Mouse (Mus musculus) telencephalon, adult 2 months (tissue): ENCODE results near the gene Gtf3c2.

Source experiments
- DNase-seq: peaks from one replicate; pipeline ENCODE4 v3.0.0-alpha.2; 2011; ENCODE audit warnings: low read depth, low spot score

Gtf3c2 gene

DNA sequence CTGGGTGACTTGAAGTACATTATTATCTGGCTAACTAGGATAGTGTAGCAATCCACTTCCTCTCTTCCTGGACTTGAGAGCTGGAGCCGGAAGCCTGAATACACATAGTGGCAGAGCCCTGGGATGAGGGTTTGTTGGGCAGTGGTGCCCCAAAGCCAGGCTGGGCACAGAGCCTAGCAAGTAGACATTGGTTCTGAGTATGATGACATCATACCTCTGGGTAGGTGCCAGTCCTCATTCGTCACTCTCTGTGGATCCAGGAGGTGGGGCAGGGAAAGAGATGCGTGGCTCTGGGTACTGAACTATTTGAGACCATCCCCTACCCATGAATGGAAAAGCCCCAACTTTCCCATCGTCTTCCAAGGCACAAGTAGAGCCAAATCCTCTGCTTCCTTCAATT, 30.2 kb downstream of the Gtf3c2 start:
- no peak for DNase-seq

DNA sequence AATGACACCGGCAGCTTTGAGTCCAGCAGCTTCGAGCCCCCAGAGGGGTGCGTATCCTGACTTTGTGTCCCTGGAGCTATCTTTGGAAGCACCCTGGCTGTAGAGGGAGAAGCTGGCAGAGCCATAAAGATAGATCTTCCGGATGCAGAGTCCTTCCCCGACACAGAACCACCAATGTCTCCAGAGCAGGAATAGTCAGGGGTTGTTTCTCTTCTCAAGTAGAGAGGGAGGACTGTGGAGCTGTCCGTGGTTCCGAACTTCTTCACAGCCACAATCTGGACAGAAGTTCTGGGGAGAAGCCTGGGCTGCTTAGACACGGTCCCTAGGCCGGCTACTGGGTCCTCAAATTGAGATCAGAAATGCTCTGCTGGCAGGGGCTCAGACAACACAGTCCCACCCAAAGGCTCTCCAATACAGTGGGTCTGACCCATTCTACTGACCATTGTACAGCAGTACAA, 40.9 kb downstream of the Gtf3c2 start:
- DNase-seq: no peak

DNA sequence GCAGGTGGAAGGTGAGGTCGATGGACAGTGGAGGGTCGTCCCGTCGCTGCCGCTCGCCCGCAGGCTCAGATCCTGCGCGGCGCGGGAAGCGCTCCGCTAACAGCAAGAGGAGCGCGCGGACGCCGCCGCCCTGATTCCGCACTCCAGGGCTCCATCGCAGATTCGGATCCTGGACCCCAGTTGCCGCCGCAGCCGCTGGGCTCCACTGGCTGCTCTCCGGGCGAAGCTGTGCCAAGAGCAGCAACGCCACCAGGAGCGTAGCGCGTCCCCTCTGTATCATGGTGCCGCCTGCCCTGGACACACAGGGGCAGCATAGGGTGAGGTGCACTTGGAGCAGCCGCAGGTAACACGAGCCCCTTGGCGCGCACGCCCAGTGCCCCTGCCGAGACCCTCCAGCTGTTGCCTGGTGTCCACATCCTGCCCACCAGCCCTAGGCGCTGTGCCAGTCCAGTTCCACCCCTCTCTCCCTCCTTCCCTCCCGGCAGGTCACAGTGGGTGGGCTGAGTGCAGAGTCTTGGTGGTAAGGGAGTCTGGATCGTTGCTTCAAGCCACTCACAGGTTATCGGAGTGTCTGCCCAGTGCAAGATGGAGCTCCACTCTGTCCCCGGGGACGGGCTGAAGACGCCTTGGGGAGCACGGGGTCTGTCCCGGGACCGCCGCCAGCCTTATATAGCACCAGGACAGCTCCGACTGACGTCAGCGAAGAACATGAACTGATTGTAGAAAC, 41.5 kb downstream of the Gtf3c2 start, which contains the start of gene Ucn:
Gene Ucn (minus strand): TSS at position 589 of the 727 bp plus-strand sequence.
- DNase-seq: no peak

DNA sequence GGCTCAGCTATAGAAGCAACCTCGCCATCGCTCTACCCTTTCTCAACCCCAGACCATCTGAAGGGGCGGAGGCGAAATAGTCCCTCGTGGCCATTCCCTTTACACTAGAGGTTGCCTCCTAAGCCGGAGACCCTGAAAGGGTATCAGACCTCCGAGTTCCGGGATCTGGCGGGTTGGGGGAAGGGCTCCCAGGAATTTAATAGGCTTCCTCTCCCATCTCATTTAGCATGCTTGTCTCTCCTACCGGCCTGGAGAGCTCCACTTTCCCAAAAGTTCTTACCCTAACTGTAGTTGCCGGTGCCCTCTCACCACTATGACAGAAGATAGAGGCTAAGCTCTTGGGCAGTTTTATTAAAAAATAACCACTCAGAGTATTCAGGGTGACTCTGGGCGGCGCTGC, 42.3 kb downstream of the Gtf3c2 start:
- no peak for DNase-seq

DNA sequence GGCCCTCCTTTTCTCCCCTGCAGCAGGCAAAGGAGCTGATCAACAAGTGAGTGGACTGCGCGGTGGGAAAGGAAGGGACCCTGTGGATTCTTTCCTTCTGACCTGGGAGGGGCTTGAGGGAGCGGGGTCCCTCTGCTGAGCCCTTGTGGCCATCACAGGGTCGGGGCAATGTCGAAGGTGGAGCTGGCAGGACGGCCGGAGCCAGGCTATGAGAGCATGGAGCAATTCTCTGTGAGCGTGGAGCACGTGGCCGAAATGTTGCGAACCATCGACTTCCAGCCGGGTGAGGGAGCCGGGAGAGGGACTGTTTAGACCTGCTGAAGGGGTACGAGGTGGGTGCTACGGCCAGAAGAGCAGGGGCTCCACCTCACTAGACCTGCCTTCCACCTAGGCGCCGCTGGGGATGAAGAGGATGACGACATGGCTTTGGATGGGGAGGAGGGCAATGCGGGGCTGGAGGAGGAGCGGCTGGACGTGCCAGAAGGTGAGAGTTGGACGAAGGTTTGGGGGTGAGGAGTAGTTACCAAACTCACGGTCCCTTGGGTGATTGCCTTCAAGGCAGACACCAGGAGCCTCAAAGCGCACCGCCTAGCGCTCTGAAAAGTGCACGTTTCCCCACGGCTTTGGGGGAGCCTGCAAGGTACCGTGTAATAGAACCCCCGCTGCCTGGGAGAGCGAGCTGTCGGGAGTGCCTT, 43.1 kb downstream of the Gtf3c2 start:
- DNase-seq: no peak

DNA sequence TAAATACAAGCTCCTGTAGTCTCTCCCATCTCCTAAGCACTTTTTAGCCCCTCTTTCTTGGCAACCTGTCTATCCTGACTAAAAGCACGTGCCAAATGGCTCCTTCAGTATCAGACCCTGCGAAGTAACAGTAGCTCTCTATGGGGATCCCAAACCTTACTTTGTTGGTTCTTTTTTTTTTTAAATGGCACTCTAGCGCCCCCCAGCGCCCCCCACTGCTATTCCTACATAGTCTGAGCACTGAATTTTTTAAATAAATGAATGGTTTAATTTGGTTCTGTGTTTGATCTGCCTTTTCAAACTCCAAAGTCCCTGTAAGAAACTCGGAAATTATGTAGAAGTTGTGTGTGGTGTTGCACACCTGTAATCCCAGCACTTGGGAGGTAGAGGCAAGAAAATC, 53.9 kb downstream of the Gtf3c2 start:
- DNase-seq: no peak

DNA sequence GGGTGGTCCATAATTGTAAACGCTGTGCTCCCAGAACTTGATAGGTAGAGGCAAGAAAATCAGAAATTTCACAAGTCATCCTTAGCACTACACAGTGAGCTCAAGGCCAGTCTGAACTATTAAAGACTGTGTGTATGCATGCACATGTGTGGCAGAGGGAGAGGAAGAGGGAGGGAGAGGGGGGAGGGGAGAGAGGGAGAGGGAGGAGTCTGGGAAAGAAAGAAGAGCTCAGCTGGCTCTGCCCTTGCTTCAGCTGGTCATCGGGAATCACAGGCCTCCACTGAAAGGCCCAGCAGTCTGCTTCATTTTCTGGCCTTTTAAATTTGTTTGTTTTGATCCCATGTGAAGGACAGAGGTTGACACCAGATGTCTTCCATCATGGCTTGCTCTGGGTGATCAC, 56.5 kb downstream of the Gtf3c2 start:
- no peak for DNase-seq

DNA sequence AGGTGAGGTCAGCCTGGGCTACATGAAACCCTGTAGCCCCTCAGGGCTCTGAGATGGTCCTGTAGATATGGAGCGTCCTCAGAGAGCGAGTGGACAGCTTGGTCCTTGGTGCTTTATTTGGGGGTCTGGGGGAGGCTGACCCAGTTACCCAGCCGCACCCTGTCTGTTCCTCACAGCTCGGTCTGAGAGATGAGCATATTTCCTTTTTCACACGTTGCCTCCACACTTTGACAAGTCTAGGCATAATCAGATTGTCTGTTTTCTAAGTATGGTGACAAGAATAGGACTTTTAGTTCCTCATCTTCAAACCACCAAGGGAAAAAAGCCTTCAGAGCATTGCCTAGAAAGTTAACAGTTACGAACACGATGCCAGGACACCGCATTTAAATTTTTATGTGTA, 58.8 kb downstream of the Gtf3c2 start:
- peak; percentile 80 for DNase-seq

DNA sequence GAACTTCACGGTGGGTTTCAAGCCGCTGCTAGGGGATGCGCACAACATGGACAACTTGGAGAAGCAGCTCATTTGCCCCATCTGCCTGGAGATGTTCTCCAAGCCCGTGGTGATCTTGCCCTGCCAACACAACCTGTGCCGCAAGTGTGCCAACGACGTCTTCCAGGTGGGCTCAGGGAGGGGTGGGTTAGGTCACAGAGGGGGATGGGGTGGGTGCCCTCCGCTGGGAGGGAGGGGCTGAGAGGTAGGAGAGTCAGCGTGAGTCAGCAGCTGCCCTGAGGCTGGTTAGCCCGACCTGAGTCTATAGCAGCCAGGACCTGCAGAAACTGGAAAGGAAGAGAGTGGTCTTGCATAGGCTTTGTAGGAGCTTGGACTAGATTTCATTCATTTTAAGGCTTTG, 63.0 kb downstream of the Gtf3c2 start:
- no peak for DNase-seq

DNA sequence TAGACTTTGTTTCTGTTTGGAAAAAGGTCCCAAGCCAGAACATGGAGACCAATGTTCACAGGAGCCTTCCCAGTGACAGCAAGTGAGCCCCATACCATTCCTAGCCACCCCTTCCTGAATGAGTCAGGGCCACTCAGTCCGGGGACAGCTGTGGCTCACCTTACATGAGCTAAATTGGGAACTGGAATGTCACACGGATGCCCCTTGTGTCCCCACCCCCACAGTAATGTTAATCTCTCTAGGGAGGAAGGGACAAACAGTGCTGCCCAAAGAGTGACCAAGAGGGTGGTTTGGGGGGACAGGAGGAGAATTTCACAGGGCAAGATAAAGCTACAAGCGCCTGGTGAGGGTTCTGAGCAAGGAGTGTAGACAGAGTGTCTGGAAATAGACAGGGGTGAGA, 63.6 kb downstream of the Gtf3c2 start, which contains the start of gene Trim54:
Gene Trim54 (plus strand): TSS at position 359 of the 400 bp plus-strand sequence.
- no peak for DNase-seq

DNA sequence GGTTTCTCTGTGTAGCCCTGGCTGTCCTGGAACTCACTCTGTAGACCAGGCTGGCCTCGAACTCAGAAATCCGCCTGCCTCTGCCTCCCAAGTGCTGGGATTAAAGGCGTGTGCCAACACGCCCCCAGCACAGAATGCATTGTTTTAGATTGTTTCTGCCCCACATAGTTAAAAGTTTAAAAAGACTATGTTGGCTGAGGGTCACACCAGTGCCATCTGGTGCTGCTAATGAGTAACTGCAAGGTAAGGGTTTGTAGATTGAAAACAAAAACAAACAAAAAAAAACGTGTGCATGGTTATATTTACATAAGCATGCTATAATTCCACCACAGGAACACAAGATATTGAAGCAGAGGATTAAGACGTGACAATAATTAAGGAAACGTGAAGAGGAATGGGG, 69.2 kb downstream of the Gtf3c2 start:
- DNase-seq: no peak

DNA sequence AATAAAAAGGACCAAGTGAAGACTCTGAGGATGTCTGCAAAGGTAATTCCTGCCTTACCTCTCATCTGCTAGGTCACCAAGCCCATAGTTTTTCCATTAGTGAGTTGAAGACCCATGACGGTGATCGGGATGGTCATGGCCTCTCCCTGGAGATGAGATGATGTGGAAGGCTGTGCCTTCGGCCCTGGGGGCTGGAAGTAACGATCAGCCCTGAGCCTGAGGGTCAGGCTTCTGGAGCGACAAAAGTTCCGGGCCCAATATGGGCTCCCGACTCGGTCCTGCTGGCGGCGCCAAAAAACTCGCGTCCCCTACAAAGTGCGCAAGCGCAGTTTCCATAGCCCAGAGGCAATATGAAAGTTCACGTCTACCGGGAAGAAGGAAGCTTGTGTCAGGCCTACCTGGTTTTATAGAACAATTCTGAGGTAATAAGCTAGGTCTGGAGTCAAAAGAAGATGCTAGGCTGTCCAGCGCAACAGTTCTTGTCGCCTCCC, 71.9 kb downstream of the Gtf3c2 start, which contains the start of gene Slc30a3:
Gene Slc30a3 (minus strand): TSS at position 238 of the 491 bp plus-strand sequence.
- no peak for DNase-seq
